ENCODE assay signal across 10 mouse cellular contexts in the genomic region with DNA sequence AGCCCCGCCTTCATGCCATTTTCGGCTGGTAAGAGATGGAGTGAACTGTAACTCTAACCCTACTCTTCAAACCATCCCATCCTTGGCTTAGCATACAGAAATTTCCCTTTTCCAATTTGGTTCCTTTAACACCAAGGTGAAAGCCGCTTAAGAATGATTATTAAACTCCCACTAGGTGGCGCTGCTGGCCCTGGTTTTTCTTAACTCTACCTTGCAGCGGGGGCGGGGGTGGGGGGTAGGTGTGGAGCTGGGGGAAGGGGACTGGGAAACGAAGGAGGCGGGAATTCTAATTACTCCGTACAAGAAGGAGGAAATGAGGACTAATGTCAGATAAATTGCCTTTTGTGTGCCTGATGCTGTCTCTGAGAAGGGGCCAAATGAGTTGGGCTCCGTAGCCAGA. TPM values are rescaled to one million over a fixed set of nuclear protein-coding genes. Genes with fewer than 3 reads are reported as not detected.
DNase-seq lines count a peak whose midpoint lies in the region; ATAC-seq and TF ChIP-seq lines count a peak whose summit lies in the region.
"Had no signal": no experiment of that assay in that cellular context is flagged by ENCODE, and none has a peak within 500 bp of the region (broad histone marks: within the 10 kb centered on the region; RNA-seq: fewer than 3 reads in every experiment).

No protein-coding gene starts in this region.

- TF ChIP-seq CTCF in stomach, postnatal 0 days (IDR thresholded peaks at IDR 0.05; ENCODE audit: low read depth) = peak; percentile 67

- H3K4me2 ChIP-seq in intestine, embryonic 14.5 days (ENCODE audit: low read length) = peak overlapping the region; percentile 2; the same call in 1 of the 2 replicates
- H3K4me2 ChIP-seq in liver, embryonic 12.5 days = 0 out of 2 replicates have a peak overlapping the region, but pooled peaks have one; percentile 10
- H3K4me2 ChIP-seq in stomach, postnatal 0 days (replicated peaks; ENCODE audit: low read depth) = no peak overlapping the region

- no peak for TF ChIP-seq EP300 in stomach, postnatal 0 days (optimal IDR thresholded peaks at IDR 0.05)

- no peak overlapping the region for H3K27ac ChIP-seq in intestine, embryonic 14.5 days (ENCODE audit: low read depth)
- H3K27ac ChIP-seq in liver, embryonic 12.5 days = no peak overlapping the region
- H3K27ac ChIP-seq in stomach, postnatal 0 days (replicated peaks) = no peak overlapping the region

- peak; percentile 39 for DNase-seq in cerebellum, adult 11 months
- DNase-seq in right cerebral cortex, adult 18-20 months = peak; percentile 38
- DNase-seq in right cerebral cortex, postnatal 36 days (ENCODE audit: low spot score in 2 of 2) = no peak
- DNase-seq in intestine, embryonic 14.5 days (ENCODE audit: low spot score) = peak; percentile 73
- peak; percentile 65 for DNase-seq in stomach, postnatal 0 days (ENCODE audit: low spot score)

- no peaks in the 10 kb centered on the region for H3K27me3 ChIP-seq in intestine, embryonic 14.5 days (replicated peaks; ENCODE audit: control insufficient read depth, insufficient read depth, low read length)
- H3K27me3 ChIP-seq in liver, embryonic 12.5 days (replicated peaks) = no peaks in the 10 kb centered on the region
- H3K27me3 ChIP-seq in stomach, postnatal 0 days (ENCODE audit: control insufficient read depth, insufficient read depth, low read length) = no peaks in the 10 kb centered on the region

- H3K4me3 ChIP-seq in intestine, embryonic 14.5 days (ENCODE audit: low read depth, low read length) = no peak overlapping the region
- H3K4me3 ChIP-seq in liver, embryonic 12.5 days = no peak overlapping the region
- no peak overlapping the region for H3K4me3 ChIP-seq in stomach, postnatal 0 days (ENCODE audit: low read depth, low read length)

- 17% methylated on average over 10 of the region's 10 CpGs for WGBS in intestine, embryonic 14.5 days
- 14% methylated on average over 10 of the region's 10 CpGs for WGBS in liver, embryonic 12.5 days (ENCODE audit: insufficient replicate concordance)
- WGBS in stomach, postnatal 0 days = 14% methylated on average over 10 of the region's 10 CpGs

- peaks cover 6% of the 10 kb centered on the region; the same call in 1 of the 2 replicates for H3K4me1 ChIP-seq in intestine, embryonic 14.5 days (replicated peaks; ENCODE audit: control insufficient read depth, insufficient read depth, low read length)
- 0 out of 2 replicates have a peak, but pooled peaks cover 4% of the 10 kb centered on the region for H3K4me1 ChIP-seq in liver, embryonic 12.5 days
- H3K4me1 ChIP-seq in stomach, postnatal 0 days (replicated peaks; ENCODE audit: control insufficient read depth, insufficient read depth) = no peaks in the 10 kb centered on the region

- no peaks in the 10 kb centered on the region for H3K36me3 ChIP-seq in intestine, embryonic 14.5 days (ENCODE audit: control insufficient read depth, insufficient read depth, low read length)
- no peaks in the 10 kb centered on the region for H3K36me3 ChIP-seq in liver, embryonic 12.5 days
- H3K36me3 ChIP-seq in stomach, postnatal 0 days (ENCODE audit: control insufficient read depth, insufficient read depth, low read length) = no peaks in the 10 kb centered on the region

- H3K9ac ChIP-seq in intestine, embryonic 14.5 days (ENCODE audit: low read length) = no peak overlapping the region
- no peak overlapping the region for H3K9ac ChIP-seq in liver, embryonic 12.5 days
- H3K9ac ChIP-seq in stomach, postnatal 0 days (ENCODE audit: low read length) = no peak overlapping the region

- no peaks in the 10 kb centered on the region for H3K9me3 ChIP-seq in intestine, embryonic 14.5 days (ENCODE audit: control insufficient read depth, low read length)
- 0 out of 2 replicates have a peak, but pooled peaks cover 2% of the 10 kb centered on the region for H3K9me3 ChIP-seq in liver, embryonic 12.5 days (replicated peaks)
- no peaks in the 10 kb centered on the region for H3K9me3 ChIP-seq in stomach, postnatal 0 days (ENCODE audit: control insufficient read depth, low read length)

- no peak for ATAC-seq in cerebellum, adult (ENCODE audit: insufficient number of reproducible peaks, low FRiP score, low TSS enrichment)
- ATAC-seq in common myeloid progenitor, adult 5-6 weeks (replicated peaks; ENCODE audit: low read depth, poor library complexity, severe bottlenecking) = peak; percentile 46
- no peak for ATAC-seq in intestine, embryonic 14.5 days (replicated peaks; ENCODE audit: low FRiP score, low TSS enrichment, low read depth)
- no peak for ATAC-seq in liver, embryonic 12.5 days
- no peak for ATAC-seq in stomach, postnatal 0 days (ENCODE audit: low FRiP score, low TSS enrichment)

RNA-seq across cellular contexts. Expression of gene Cyp2f2, which starts 12.9 kb away (rescaled TPM):
- not detected in 2 replicates for total RNA-seq in common myeloid progenitor, adult 5-6 weeks (2017)
- polyA plus RNA-seq in intestine, embryonic 14.5 days (2014; fragmentation: Nextera tagmentation; extraction: Ambion mirVana) = not detected in 2 replicates
- not detected in 2 replicates for polyA plus RNA-seq in liver, embryonic 12.5 days (2016; fragmentation: Nextera tagmentation; extraction: Ambion mirVana)
- 108 and 155 TPM in 2 replicates for polyA plus RNA-seq in stomach, postnatal 0 days (2015; fragmentation: Nextera tagmentation; extraction: Ambion mirVana)

RNA-seq across cellular contexts. Expression of gene Cyp2t4, which starts 20.9 kb away (rescaled TPM):
- not detected in 2 replicates for total RNA-seq in common myeloid progenitor, adult 5-6 weeks (2017)
- polyA plus RNA-seq in intestine, embryonic 14.5 days (2014; fragmentation: Nextera tagmentation; extraction: Ambion mirVana) = 0.12 TPM in 2 replicates
- polyA plus RNA-seq in liver, embryonic 12.5 days (2016; fragmentation: Nextera tagmentation; extraction: Ambion mirVana) = not detected in 2 replicates
- 0.11 TPM in 1 of 2 replicates, not detected in the other for polyA plus RNA-seq in stomach, postnatal 0 days (2015; fragmentation: Nextera tagmentation; extraction: Ambion mirVana)
- polyA plus RNA-seq: large intestine, adult 2 months; stomach, embryonic 14.5 days had no signal

RNA-seq across cellular contexts. Expression of gene Egln2, which starts 34.0 kb away (rescaled TPM):
- 18.6 and 24.7 TPM in 2 replicates for total RNA-seq in common myeloid progenitor, adult 5-6 weeks (2017)
- 39.3 and 43.1 TPM in 2 replicates for polyA plus RNA-seq in intestine, embryonic 14.5 days (2014; fragmentation: Nextera tagmentation; extraction: Ambion mirVana)
- polyA plus RNA-seq in liver, embryonic 12.5 days (2016; fragmentation: Nextera tagmentation; extraction: Ambion mirVana) = 39.9 and 41.9 TPM in 2 replicates
- 51.0 and 53.4 TPM in 2 replicates for polyA plus RNA-seq in stomach, postnatal 0 days (2015; fragmentation: Nextera tagmentation; extraction: Ambion mirVana)

RNA-seq across cellular contexts. Expression of gene Rab4b, which starts 46.1 kb away (rescaled TPM):
- 10.6 and 21.7 TPM in 2 replicates for total RNA-seq in common myeloid progenitor, adult 5-6 weeks (2017)
- polyA plus RNA-seq in intestine, embryonic 14.5 days (2014; fragmentation: Nextera tagmentation; extraction: Ambion mirVana) = 59.8 and 60.8 TPM in 2 replicates
- polyA plus RNA-seq in liver, embryonic 12.5 days (2016; fragmentation: Nextera tagmentation; extraction: Ambion mirVana) = 32.4 TPM in 2 replicates
- polyA plus RNA-seq in stomach, postnatal 0 days (2015; fragmentation: Nextera tagmentation; extraction: Ambion mirVana) = 70.7 and 72.2 TPM in 2 replicates

RNA-seq across cellular contexts. Expression of gene Gm21983, which starts 48.3 kb away (rescaled TPM):
- total RNA-seq in common myeloid progenitor, adult 5-6 weeks (2017) = not detected in 2 replicates
- polyA plus RNA-seq in intestine, embryonic 14.5 days (2014; fragmentation: Nextera tagmentation; extraction: Ambion mirVana) = 0.52 TPM in 1 of 2 replicates, not detected in the other
- 0.24 TPM in 1 of 2 replicates, not detected in the other for polyA plus RNA-seq in liver, embryonic 12.5 days (2016; fragmentation: Nextera tagmentation; extraction: Ambion mirVana)
- not detected in 2 replicates for polyA plus RNA-seq in stomach, postnatal 0 days (2015; fragmentation: Nextera tagmentation; extraction: Ambion mirVana)
- polyA plus RNA-seq: large intestine, adult 2 months; stomach, embryonic 14.5 days had no signal

Comparison
In these comparisons a context has a peak if more than half of its experiments do, and no peak if none do; other contexts are left out.
1. DNase-seq: peak in cerebellum, adult 11 months (single experiment), right cerebral cortex, adult 18-20 months (single experiment), intestine, embryonic 14.5 days (single experiment) and stomach, postnatal 0 days (single experiment); none in right cerebral cortex, postnatal 36 days (0 of 2).
2. RNA of gene Cyp2f2, which starts 12.9 kb away (polyA plus RNA-seq): 108 to 155 TPM in stomach, postnatal 0 days; not detected in intestine, embryonic 14.5 days and not detected in liver, embryonic 12.5 days; every median in the first group is over 100 times any median in the second.